Mouse (Mus musculus) urinary bladder, adult 2 months (tissue): Measurements from ENCODE around the gene Olfr1510. TPM values are rescaled to one million over a fixed set of nuclear protein-coding genes. Genes with fewer than 3 reads are reported as not detected.
"Not testable (repeated sequence)": the region's sequence is repeated elsewhere in the genome, so short reads cannot be mapped to it uniquely, and the experiment has no call there.

ENCODE experiments used
- DNase-seq: peaks from one replicate; pipeline ENCODE4 v3.0.0; 2022; ENCODE audit warnings: low spot score
- polyA plus RNA-seq: library from polyadenylated mRNA; depleted of rRNA; stranded (reverse); fragments of >200 nt; gene quantifications from 2 replicates; pipeline ENCODE4 v1.2.3, GENCODE M21; 2012; rRNA removed

The Olfr1510 gene
- polyA plus RNA-seq: not detected in 2 replicates

DNA sequence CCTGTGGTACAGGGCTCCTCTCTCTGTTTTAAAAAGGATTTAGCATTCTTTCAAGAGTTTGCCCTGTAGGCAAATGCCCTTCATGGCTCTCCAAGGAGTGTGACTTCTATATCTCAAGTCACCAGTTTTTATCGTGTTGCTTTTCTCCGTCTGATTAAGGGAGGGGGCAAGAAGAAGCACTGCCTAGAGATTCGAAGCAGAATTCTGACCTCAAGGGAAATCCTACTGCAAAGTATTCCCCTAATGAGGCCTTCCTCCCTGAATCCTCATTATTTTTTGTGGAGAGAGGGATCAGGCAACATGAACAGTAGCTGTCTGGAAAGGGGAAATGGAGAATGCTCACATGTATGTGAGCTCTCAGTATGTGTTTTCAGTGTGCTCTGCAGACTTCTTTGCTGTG lies at the start of gene Olfr1510:
Olfr1510 (minus strand) TSS at position 101 of the 400 bp plus-strand sequence.
- no peak for DNase-seq

- DNase-seq: no peak
Observed at GRCm38 (mm10) chr14:52461928-52462327, 47.8 kb upstream of the Olfr1510 start.

GRCm38 (mm10) chr14:52451138-52451537 lies 37.0 kb upstream of the Olfr1510 start:
- no peak for DNase-seq

GRCm38 (mm10) chr14:52442690-52443089 lies 28.5 kb upstream of the Olfr1510 start, which contains the start of gene Olfr1509:
Gene Olfr1509 (plus strand): TSS chr14:52442990.
- no peak for DNase-seq

- DNase-seq: no peak
Observed at GRCm38 (mm10) chr14:52427686-52428085, 13.5 kb upstream of the Olfr1510 start.

DNA sequence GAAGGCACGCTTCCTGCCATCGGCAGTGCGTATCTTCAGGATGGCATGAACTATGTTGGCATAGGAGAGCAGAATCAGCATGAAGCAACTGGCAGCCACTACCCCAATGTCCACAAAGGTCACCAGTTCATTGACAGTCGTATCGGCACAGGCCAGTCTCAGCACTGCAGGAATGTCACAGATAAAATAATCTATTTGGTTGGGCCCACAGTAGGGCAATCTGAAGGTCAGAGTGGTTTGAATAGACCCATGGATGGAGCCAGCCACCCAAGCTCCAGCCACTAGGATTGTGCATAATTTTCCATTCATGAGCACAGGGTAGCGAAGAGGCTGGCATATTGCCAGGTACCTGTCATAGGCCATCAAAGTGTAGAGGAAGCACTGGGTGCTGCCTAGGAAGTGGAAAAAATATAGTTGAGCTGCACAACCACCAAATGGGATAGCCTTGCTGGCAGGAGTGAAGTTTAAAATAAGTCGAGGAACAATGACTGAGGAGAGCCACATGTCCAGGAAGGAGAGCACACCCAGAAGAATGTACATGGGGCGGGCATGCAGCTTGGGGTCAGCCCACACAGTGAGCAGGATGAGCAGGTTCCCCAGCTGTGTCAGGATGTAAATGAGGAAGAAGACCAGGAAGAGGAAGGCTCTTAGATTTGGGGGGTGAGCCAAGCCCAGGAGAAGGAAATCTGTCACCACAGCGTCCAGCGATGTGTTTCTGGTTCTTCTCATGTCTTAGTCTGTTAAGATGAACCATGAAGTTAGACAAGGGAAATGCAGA lies 3.8 kb downstream of the Olfr1510 start:
- not testable (repeated sequence) for DNase-seq

DNA sequence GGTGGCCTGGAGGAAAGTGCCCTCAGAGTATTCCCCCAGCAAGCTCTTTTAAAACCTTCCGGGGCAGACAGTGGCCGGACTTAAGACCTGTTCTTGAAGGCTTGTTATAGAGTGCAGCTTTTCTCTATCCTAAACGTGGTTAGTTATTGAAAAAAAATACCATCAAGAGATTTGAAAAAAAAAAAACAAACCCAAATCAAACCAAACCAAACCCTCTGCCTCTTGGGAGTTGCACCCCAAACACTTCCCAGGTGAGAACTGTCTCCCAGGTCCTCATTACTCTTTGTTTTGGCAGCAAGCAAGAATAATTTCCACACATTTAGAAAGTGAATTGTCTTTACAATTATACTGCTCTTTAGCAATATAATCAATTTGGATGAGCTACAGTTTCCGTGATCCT lies 16.9 kb downstream of the Olfr1510 start, which contains the start of gene Olfr1511:
Olfr1511 (minus strand) TSS at position 101 of the 400 bp plus-strand sequence.
- no peak for DNase-seq

DNA sequence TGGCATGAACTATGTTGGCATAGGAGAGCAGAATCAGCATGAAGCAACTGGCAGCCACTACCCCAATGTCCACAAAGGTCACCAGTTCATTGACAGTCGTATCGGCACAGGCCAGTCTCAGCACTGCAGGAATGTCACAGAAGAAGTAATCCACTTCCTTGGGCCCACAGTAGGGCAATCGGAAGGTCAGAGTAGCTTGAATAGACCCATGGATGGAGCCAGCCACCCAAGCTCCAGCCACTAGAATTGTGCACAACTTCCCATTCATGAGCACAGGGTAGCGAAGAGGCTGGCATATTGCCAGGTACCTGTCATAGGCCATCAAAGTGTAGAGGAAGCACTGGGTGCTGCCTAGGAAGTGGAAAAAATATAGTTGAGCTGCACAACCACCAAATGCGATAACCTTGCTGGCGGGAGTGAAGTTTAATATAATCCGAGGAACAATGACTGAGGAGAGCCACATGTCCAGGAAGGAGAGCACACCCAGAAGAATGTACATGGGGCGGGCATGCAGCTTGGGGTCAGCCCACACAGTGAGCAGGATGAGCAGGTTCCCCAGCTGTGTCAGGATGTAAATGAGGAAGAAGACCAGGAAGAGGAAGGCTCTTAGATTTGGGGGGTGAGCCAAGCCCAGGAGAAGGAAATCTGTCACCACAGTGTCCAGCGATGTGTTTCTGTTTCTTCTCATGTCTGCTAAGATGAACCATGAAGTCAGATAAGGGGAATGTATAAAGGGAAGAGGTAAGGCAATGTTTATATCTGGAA lies 23.9 kb downstream of the Olfr1510 start:
- not testable (repeated sequence) for DNase-seq

- DNase-seq: no peak
Observed at GRCm38 (mm10) chr14:52379068-52379467, 35.1 kb downstream of the Olfr1510 start, which contains the start of gene Olfr1512. Gene Olfr1512 (minus strand): TSS chr14:52379168.

DNA sequence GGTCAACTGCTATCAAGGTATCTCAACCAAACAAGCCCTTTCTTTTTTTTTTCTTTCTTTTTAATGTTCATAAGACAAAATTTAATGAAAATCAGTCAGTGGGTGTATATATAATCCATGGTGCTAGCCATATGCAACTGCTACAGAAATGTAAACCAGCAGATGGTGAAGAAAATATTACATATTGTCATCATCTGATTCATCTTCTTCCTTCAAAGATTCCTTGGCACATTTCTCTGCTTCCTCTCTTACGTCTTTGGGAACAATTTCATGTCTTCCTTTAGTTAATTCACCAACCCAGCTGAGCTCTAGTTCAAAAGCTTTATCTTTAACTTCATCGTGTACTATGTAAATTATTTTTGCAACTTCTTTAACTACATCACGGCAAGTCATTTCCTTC lies 45.4 kb downstream of the Olfr1510 start:
- DNase-seq: no peak

Other genes starting within 250 kb of the Olfr1510 start
- gene Supt16, start 217.0 kb downstream of the Olfr1510 start, polyA plus RNA-seq: 20.3 and 26.8 TPM in 2 replicates
- gene Chd8, start 156.6 kb downstream of the Olfr1510 start, polyA plus RNA-seq: 47.8 and 51.2 TPM in 2 replicates
- 27.8 and 29.3 TPM in 2 replicates for gene Tox4, start 135.2 kb downstream of the Olfr1510 start, polyA plus RNA-seq
- gene Rab2b, start 134.8 kb downstream of the Olfr1510 start, polyA plus RNA-seq: 17.5 and 18.1 TPM in 2 replicates
- gene Mettl3, start 109.2 kb downstream of the Olfr1510 start, polyA plus RNA-seq: 32.9 and 36.4 TPM in 2 replicates
- gene Sall2, start 85.6 kb downstream of the Olfr1510 start, polyA plus RNA-seq: 6.3 and 8.1 TPM in 2 replicates
- gene Olfr1513, start 58.0 kb downstream of the Olfr1510 start, polyA plus RNA-seq: not detected in 2 replicates
- not detected in 2 replicates for gene Olfr1512, start 35.2 kb downstream of the Olfr1510 start, polyA plus RNA-seq
- not detected in 2 replicates for gene Olfr1511, start 17.0 kb downstream of the Olfr1510 start, polyA plus RNA-seq
- gene Olfr1509, start 28.6 kb upstream of the Olfr1510 start, polyA plus RNA-seq: not detected in 2 replicates
- not detected in 2 replicates for gene Olfr1508, start 53.1 kb upstream of the Olfr1510 start, polyA plus RNA-seq
- not detected in 2 replicates for gene Olfr1507, start 81.4 kb upstream of the Olfr1510 start, polyA plus RNA-seq